Mouse (Mus musculus) effector memory CD4-positive, alpha-beta T cell, adult 7 months (primary cell): ENCODE data around the gene Selenof. TPM values are rescaled to one million over a fixed set of nuclear protein-coding genes. Genes with fewer than 3 reads are reported as not detected.

Experiments used
- polyA plus RNA-seq: library from polyadenylated mRNA; unstranded; fragments of 100-300 nt; shearing (Covaris generic); gene quantifications from one replicate; pipeline ENCODE4 v1.2.1, GENCODE M21; 2017

Gene Selenof
- 301 TPM for polyA plus RNA-seq

GRCm38 (mm10) chr3:144570047-144570815 is at the start of gene Selenof, which contains the start of gene Hs2st1:
TSS of gene Selenof (plus strand) at chr3:144570304.
TSS of gene Hs2st1 (minus strand) at chr3:144570181.

Other genes starting within 250 kb of the Selenof start
- 12.7 TPM for gene Hs2st1, start 123 bp upstream of the Selenof start, polyA plus RNA-seq
- gene Sh3glb1, start 150.0 kb downstream of the Selenof start, polyA plus RNA-seq = 208 TPM
- gene Clca3a1, start 190.7 kb downstream of the Selenof start, polyA plus RNA-seq = not detected
- 0.13 TPM for gene Clca3a2, start 249.2 kb downstream of the Selenof start, polyA plus RNA-seq